Mouse (Mus musculus): ENCODE measurements at regions not wholly inside any gene's neighbourhood (a gene's known extent, or its start where the extent isn't known, plus 50 kb on each side); places are given as distances from the start of the nearest gene placed in this dataset.

- TF ChIP-seq CTCF (conservative IDR thresholded peaks at IDR 0.05; ENCODE audit: low read length): no peak
- no peak for TF ChIP-seq POU5F1 (IDR thresholded peaks at IDR 0.05; ENCODE audit: borderline replicate concordance, low read length)
- no peak for TF ChIP-seq NANOG (IDR thresholded peaks at IDR 0.05; ENCODE audit: borderline replicate concordance, low read length)
Observed at GRCm38 (mm10) chr6:93031812-93032330, 88.6 kb upstream of the Adamts9 start.
